Mouse (Mus musculus) midbrain, embryonic 11.5 days (tissue): ENCODE data around the gene Ctr9. TPM values are rescaled to one million over a fixed set of nuclear protein-coding genes. Genes with fewer than 3 reads are reported as not detected.

Experiments
- ATAC-seq: fragments of 200-750 bp; cut with Nextera tagmentation; 2 replicates; pipeline ENCODE4 v1.8.0; 2017; ENCODE audit warnings: moderate TSS enrichment, moderate library complexity; ENCODE audit not compliant: low FRiP score
- DNase-seq: peaks from one replicate; pipeline ENCODE4 v3.0.0; 2015; ENCODE audit warnings: low spot score; ENCODE audit errors: missing footprints
- H3K27ac ChIP-seq: fragments of 300-500 bp; sonication (generic); 2 replicates; pipeline ENCODE4 v1.5.1; 2014; ENCODE audit warnings: low read depth, low read length
- H3K27me3 ChIP-seq: fragments of 300-500 bp; sonication (generic); 2 replicates; pipeline ENCODE4 v1.6.1; 2014; ENCODE audit warnings: mild to moderate bottlenecking, low read length, moderate library complexity, mixed read lengths; ENCODE audit not compliant: control insufficient read depth, insufficient read depth
- H3K36me3 ChIP-seq: fragments of 300-500 bp; sonication (generic); 2 replicates; pipeline ENCODE4 v1.6.1; 2014; ENCODE audit warnings: mild to moderate bottlenecking, low read length, moderate library complexity, mixed read lengths; ENCODE audit not compliant: control insufficient read depth, insufficient read depth
- H3K4me1 ChIP-seq: fragments of 300-500 bp; sonication (generic); 2 replicates; pipeline ENCODE4 v1.6.1; 2014; ENCODE audit warnings: low read length; ENCODE audit not compliant: control insufficient read depth, insufficient read depth
- H3K4me2 ChIP-seq: fragments of 300-500 bp; sonication (generic); 2 replicates; pipeline ENCODE4 v1.6.1; 2014; ENCODE audit warnings: mild to moderate bottlenecking, moderate library complexity
- H3K4me3 ChIP-seq: fragments of 300-500 bp; sonication (generic); 2 replicates; pipeline ENCODE4 v1.5.1; 2014; ENCODE audit warnings: low read depth, low read length
- H3K9ac ChIP-seq: fragments of 300-500 bp; sonication (generic); 2 replicates; pipeline ENCODE4 v1.6.1; 2014; ENCODE audit warnings: low read length
- H3K9me3 ChIP-seq: fragments of 300-500 bp; sonication (generic); 2 replicates; pipeline ENCODE4 v1.6.1; 2016; ENCODE audit warnings: low read length; ENCODE audit not compliant: control insufficient read depth
- WGBS: fragments of 180-500 bp; shearing (Covaris S2); extraction: QIAGEN DNeasy Blood & Tissue Kit; methylation state at CpG from one replicate; pipeline ENCODE4 v1.1.7; 2014; 5-methylcytosine and 5-hydroxymethylcytosine counted together
- polyA plus RNA-seq: library from polyadenylated mRNA; unstranded; fragments of >200 nt; fragmentation: Nextera tagmentation; extraction: Ambion mirVana; gene quantifications from 2 replicates; pipeline ENCODE4 v1.2.1, GENCODE M21; 2014

Ctr9 gene
- polyA plus RNA-seq, 1 experiment from 2014 or later = 84.2 TPM

DNA sequence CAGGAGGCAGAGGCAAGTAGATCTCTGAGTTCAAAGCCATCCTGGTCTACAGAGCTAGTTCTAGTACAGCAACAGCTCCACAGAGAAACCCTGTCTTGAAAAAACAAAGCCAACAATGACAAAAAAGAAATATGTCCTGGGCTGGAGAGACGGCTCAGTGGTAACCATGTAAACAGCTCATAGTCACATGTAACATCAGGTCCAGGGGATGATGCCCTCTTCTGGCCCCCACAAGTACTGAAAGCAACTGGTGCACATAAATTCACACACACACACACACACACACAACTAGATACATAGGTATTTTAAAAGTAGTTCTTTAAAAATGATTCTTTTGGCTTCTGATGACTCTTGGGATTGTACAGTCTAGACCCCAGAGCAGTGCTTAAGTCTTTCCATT is 34.2 kb downstream of the Ctr9 start:
- H3K36me3 ChIP-seq = peaks cover 6% of the 10 kb centered on the region
- no peak for ATAC-seq
- H3K27me3 ChIP-seq = no peaks in the 10 kb centered on the region
- no peak overlapping the region for H3K27ac ChIP-seq
- no peak overlapping the region for H3K4me3 ChIP-seq
- WGBS = 95% methylated on average over 1 of the region's 1 CpGs
- no peak overlapping the region for H3K9ac ChIP-seq
- H3K9me3 ChIP-seq = peaks cover 4% of the 10 kb centered on the region; the same call in 1 of the 2 replicates
- H3K4me1 ChIP-seq = no peaks in the 10 kb centered on the region
- DNase-seq = no peak
- no peak overlapping the region for H3K4me2 ChIP-seq

DNA sequence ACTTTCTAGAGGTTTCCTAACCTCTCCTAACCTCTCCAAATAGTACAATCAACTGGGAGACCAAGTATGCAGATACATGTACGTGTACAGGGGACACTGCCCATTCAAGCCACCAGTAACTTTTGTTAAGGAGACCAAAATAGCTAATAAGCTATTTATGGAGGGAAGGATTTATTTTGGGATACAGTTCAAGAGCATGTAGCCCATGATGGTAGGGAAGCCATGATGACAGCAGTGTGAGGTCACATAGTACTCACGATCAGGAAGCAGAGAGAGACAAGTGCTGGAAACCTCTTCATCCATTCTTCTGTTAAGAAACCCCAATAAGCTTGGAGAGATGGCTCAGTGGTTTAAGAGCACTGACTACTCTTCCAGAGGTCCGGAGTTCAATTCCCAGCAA is 39.4 kb downstream of the Ctr9 start:
- 92% methylated on average over 3 of the region's 3 CpGs for WGBS
- ATAC-seq = 0 out of 2 replicates have a peak, but pooled peaks have one; percentile 33
- H3K27ac ChIP-seq = no peak overlapping the region
- H3K4me3 ChIP-seq = no peak overlapping the region
- H3K9ac ChIP-seq = no peak overlapping the region
- peaks cover 47% of the 10 kb centered on the region for H3K36me3 ChIP-seq
- peaks cover 8% of the 10 kb centered on the region; the same call in 1 of the 2 replicates for H3K9me3 ChIP-seq
- no peaks in the 10 kb centered on the region for H3K4me1 ChIP-seq
- H3K27me3 ChIP-seq = no peaks in the 10 kb centered on the region
- no peak for DNase-seq
- H3K4me2 ChIP-seq = no peak overlapping the region

- H3K27me3 ChIP-seq = no peaks in the 10 kb centered on the region
- no peak overlapping the region for H3K9ac ChIP-seq
- H3K4me2 ChIP-seq = no peak overlapping the region
- no peaks in the 10 kb centered on the region for H3K4me1 ChIP-seq
- ATAC-seq (peak; percentile 44; the same call in 1 of the 2 replicates), DNase-seq (peak; percentile 90)
- no peak overlapping the region for H3K27ac ChIP-seq
- H3K4me3 ChIP-seq = no peak overlapping the region
- H3K36me3 ChIP-seq = peaks cover 55% of the 10 kb centered on the region
- peaks cover 8% of the 10 kb centered on the region; the same call in 1 of the 2 replicates for H3K9me3 ChIP-seq
- WGBS = 92% methylated on average over 7 of the region's 7 CpGs
Measured at GRCm38 (mm10) chr7:111069439-111070166, 40.9 kb downstream of the Ctr9 start.

- Histone ChIP-seq H3K9me3 (peaks cover 8% of the 10 kb centered on the region; the same call in 1 of the 2 replicates), H3K27ac (no peak overlapping the region), H3K4me1 (no peaks in the 10 kb centered on the region), H3K4me3 (no peak overlapping the region), H3K36me3 (peaks cover 61% of the 10 kb centered on the region), H3K4me2 (no peak overlapping the region), H3K9ac (no peak overlapping the region), H3K27me3 (no peaks in the 10 kb centered on the region)
- 93% methylated on average over 2 of the region's 2 CpGs for WGBS
- peak; percentile 94 for DNase-seq
- peak; percentile 38; the same call in 1 of the 2 replicates for ATAC-seq
Measured at GRCm38 (mm10) chr7:111070167-111070496, 41.4 kb downstream of the Ctr9 start.

GRCm38 (mm10) chr7:111072410-111072809 is 43.7 kb downstream of the Ctr9 start:
- WGBS = 93% methylated on average over 4 of the region's 4 CpGs
- no peak for DNase-seq
- no peaks in the 10 kb centered on the region for H3K27me3 ChIP-seq
- peaks cover 8% of the 10 kb centered on the region; the same call in 1 of the 2 replicates for H3K9me3 ChIP-seq
- no peak for ATAC-seq
- no peaks in the 10 kb centered on the region for H3K4me1 ChIP-seq
- H3K4me2 ChIP-seq = no peak overlapping the region
- peaks cover 77% of the 10 kb centered on the region for H3K36me3 ChIP-seq
- no peak overlapping the region for H3K4me3 ChIP-seq
- no peak overlapping the region for H3K27ac ChIP-seq
- H3K9ac ChIP-seq = no peak overlapping the region

GRCm38 (mm10) chr7:111075288-111075687 is 46.5 kb downstream of the Ctr9 start:
- ATAC-seq = no peak
- H3K36me3 ChIP-seq = peaks cover 76% of the 10 kb centered on the region
- 97% methylated on average over 4 of the region's 4 CpGs for WGBS

DNA sequence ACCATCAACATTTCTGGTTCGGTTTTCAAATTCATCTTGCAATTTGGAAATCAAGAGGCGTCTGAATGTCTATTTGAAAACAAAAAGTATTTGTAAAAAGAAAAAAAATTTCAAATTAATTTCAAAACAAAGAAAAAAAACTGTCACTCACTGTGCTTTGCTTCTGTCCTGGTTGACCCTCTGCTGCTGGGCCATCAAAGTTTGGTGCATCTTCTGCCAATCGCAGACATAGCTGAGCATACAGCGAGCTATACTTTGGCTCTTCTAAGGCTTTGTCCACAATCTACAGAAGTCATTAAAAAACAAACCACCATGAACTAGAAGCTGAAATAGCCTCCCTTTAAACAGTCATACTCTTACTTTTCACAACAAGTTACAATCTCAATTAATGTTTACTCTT is 49.5 kb downstream of the Ctr9 start:
- DNase-seq (peak; percentile 76), ATAC-seq (no peak)
- 98% methylated on average over 4 of the region's 4 CpGs for WGBS
- no peak overlapping the region for H3K27ac ChIP-seq
- peaks cover 58% of the 10 kb centered on the region for H3K36me3 ChIP-seq
- no peak overlapping the region for H3K4me3 ChIP-seq
- H3K4me1 ChIP-seq = peaks cover 23% of the 10 kb centered on the region
- no peaks in the 10 kb centered on the region for H3K9me3 ChIP-seq
- no peak overlapping the region for H3K9ac ChIP-seq
- H3K4me2 ChIP-seq = no peak overlapping the region
- no peaks in the 10 kb centered on the region for H3K27me3 ChIP-seq

More at GRCm38 (mm10) chr7:111075288-111075687, 46.5 kb downstream of the Ctr9 start:
- Histone ChIP-seq H3K4me3 (no peak overlapping the region), H3K4me2 (no peak overlapping the region), H3K4me1 (peaks cover 12% of the 10 kb centered on the region), H3K9me3 (no peaks in the 10 kb centered on the region), H3K27ac (no peak overlapping the region), H3K27me3 (no peaks in the 10 kb centered on the region), H3K9ac (no peak overlapping the region)
- DNase-seq = no peak

- Histone ChIP-seq H3K9ac (no peak overlapping the region), H3K27ac (no peak overlapping the region), H3K36me3 (peaks cover 46% of the 10 kb centered on the region), H3K27me3 (no peaks in the 10 kb centered on the region), H3K4me2 (peak overlapping the region; percentile 82; the same call in 1 of the 2 replicates), H3K4me1 (peaks cover 23% of the 10 kb centered on the region), H3K4me3 (peak overlapping the region; percentile 89; the same call in 1 of the 2 replicates), H3K9me3 (no peaks in the 10 kb centered on the region)
- 90% methylated on average over 8 of the region's 8 CpGs for WGBS
- DNase-seq = peak; percentile 82
- ATAC-seq = no peak
Measured at GRCm38 (mm10) chr7:111080026-111080425, 51.3 kb downstream of the Ctr9 start.

- H3K4me3 ChIP-seq = peak overlapping the region; percentile 89
- no peaks in the 10 kb centered on the region for H3K9me3 ChIP-seq
- no peaks in the 10 kb centered on the region for H3K27me3 ChIP-seq
- no peak for ATAC-seq
- peak overlapping the region; percentile 100 for H3K9ac ChIP-seq
- peak overlapping the region; percentile 82 for H3K4me2 ChIP-seq
- 93% methylated on average over 3 of the region's 3 CpGs for WGBS
- no peak overlapping the region for H3K27ac ChIP-seq
- DNase-seq = no peak
- peaks cover 23% of the 10 kb centered on the region for H3K4me1 ChIP-seq
- H3K36me3 ChIP-seq = peaks cover 41% of the 10 kb centered on the region
Measured at GRCm38 (mm10) chr7:111080876-111081275, 52.1 kb downstream of the Ctr9 start.
